Mouse (Mus musculus) brain, embryonic 18.5 days (tissue): ENCODE measurements at regions not wholly inside any gene's neighbourhood (a gene's known extent, or its start where the extent isn't known, plus 50 kb on each side); places are given as distances from the start of the nearest gene placed in this dataset.
"Not testable (repeated sequence)": the region's sequence is repeated elsewhere in the genome, so short reads cannot be mapped to it uniquely, and the experiment has no call there.

Source experiments
- DNase-seq: peaks from one replicate; pipeline ENCODE4 v3.0.0-alpha.2; 2012; ENCODE audit warnings: low read depth, low spot score

GRCm38 (mm10) chr6:84318774-84319173 lies 274.9 kb downstream of the Cyp26b1 start:
- peak; percentile 45 for DNase-seq

GRCm38 (mm10) chr6:84317026-84317425 lies 276.7 kb downstream of the Cyp26b1 start:
- no peak for DNase-seq

- DNase-seq = no peak
Measured at GRCm38 (mm10) chr6:84315175-84315912, 278.4 kb downstream of the Cyp26b1 start.

- DNase-seq = no peak
Measured at GRCm38 (mm10) chr6:84313797-84314196, 279.9 kb downstream of the Cyp26b1 start.

- DNase-seq = no peak
Measured at GRCm38 (mm10) chr6:84310635-84311241, 283.0 kb downstream of the Cyp26b1 start.

- DNase-seq = no peak
Measured at GRCm38 (mm10) chr6:84307556-84307955, 286.2 kb downstream of the Cyp26b1 start.

- no peak for DNase-seq
Measured at GRCm38 (mm10) chr6:84306585-84306984, 287.1 kb downstream of the Cyp26b1 start.

- no peak for DNase-seq
Measured at GRCm38 (mm10) chr6:84305093-84305492, 288.6 kb downstream of the Cyp26b1 start.

- not testable (repeated sequence) for DNase-seq
Measured at GRCm38 (mm10) chr6:84302916-84303315, 290.8 kb downstream of the Cyp26b1 start.

GRCm38 (mm10) chr6:84299936-84300335 lies 291.5 kb downstream of the Dysf start:
- no peak for DNase-seq

- no peak for DNase-seq
Measured at GRCm38 (mm10) chr6:84299146-84299545, 290.8 kb downstream of the Dysf start.

GRCm38 (mm10) chr6:84273907-84274306 lies 265.5 kb downstream of the Dysf start:
- not testable (repeated sequence) for DNase-seq

GRCm38 (mm10) chr6:84272520-84273311 lies 264.3 kb downstream of the Dysf start:
- peak; percentile 26 for DNase-seq

- DNase-seq = no peak
Measured at GRCm38 (mm10) chr6:84271966-84272365, 263.6 kb downstream of the Dysf start.

GRCm38 (mm10) chr6:84271441-84271840 lies 263.1 kb downstream of the Dysf start:
- no peak for DNase-seq

- no peak for DNase-seq
Measured at GRCm38 (mm10) chr6:84270518-84271165, 262.3 kb downstream of the Dysf start.

- DNase-seq = no peak
Measured at GRCm38 (mm10) chr6:84269478-84269877, 261.1 kb downstream of the Dysf start.

- no peak for DNase-seq
Measured at GRCm38 (mm10) chr6:84269023-84269422, 260.6 kb downstream of the Dysf start.

GRCm38 (mm10) chr6:84268111-84268510 lies 259.7 kb downstream of the Dysf start:
- no peak for DNase-seq

- no peak for DNase-seq
Measured at GRCm38 (mm10) chr6:84267526-84267925, 259.1 kb downstream of the Dysf start.

- DNase-seq = no peak
Measured at GRCm38 (mm10) chr6:84266736-84267135, 258.3 kb downstream of the Dysf start.

- DNase-seq = no peak
Measured at GRCm38 (mm10) chr6:84264681-84265080, 256.3 kb downstream of the Dysf start.
